Mouse (Mus musculus) heart, adult 2 months (tissue): Measurements from ENCODE around the gene Trim13. TPM values are rescaled to one million over a fixed set of nuclear protein-coding genes. Genes with fewer than 3 reads are reported as not detected.
"Not testable (repeated sequence)": the region's sequence is repeated elsewhere in the genome, so short reads cannot be mapped to it uniquely, and the experiment has no call there.

Experiments
- DNase-seq, 2 experiments: peaks; one replicate each; pipeline ENCODE4 v3.0.0; 2021
- H3K27ac ChIP-seq: fragments of 200-600 bp; 2 replicates; pipeline ENCODE4 v1.8.1; 2022
- H3K27me3 ChIP-seq: fragments of 200-500 bp; 2 replicates; pipeline ENCODE4 v1.6.1; 2012; ENCODE audit warnings: mild to moderate bottlenecking, low read length, inconsistent platforms, mixed read lengths; ENCODE audit not compliant: control insufficient read depth, insufficient read depth
- H3K36me3 ChIP-seq: fragments of 200-500 bp; 2 replicates; pipeline ENCODE4 v1.6.1; 2012; ENCODE audit warnings: low read length, inconsistent platforms; ENCODE audit not compliant: control insufficient read depth, insufficient read depth
- H3K4me1 ChIP-seq: fragments of 200-500 bp; 2 replicates; pipeline ENCODE4 v1.6.1; 2011; ENCODE audit warnings: low read length; ENCODE audit not compliant: control insufficient read depth, insufficient read depth
- H3K4me3 ChIP-seq: fragments of 200-600 bp; 2 replicates; pipeline ENCODE4 v1.8.1; 2022
- H3K79me2 ChIP-seq: fragments of 200-500 bp; replicated peaks from 2 replicates; pipeline ENCODE4 v1.6.1; 2012; ENCODE audit warnings: mild to moderate bottlenecking, inconsistent platforms, low read length, moderate library complexity, mixed read lengths; ENCODE audit not compliant: control insufficient read depth, insufficient read depth
- H3K9ac ChIP-seq: fragments of 200-500 bp; 2 replicates; pipeline ENCODE4 v1.6.1; 2012; ENCODE audit warnings: low read depth, mild to moderate bottlenecking, control low read depth, inconsistent platforms, low read length, mixed read lengths
- CTCF ChIP-seq: fragments of 200-600 bp; IDR thresholded peaks from 2 replicates; pipeline ENCODE4 v1.8.1; 2022; ENCODE audit warnings: antibody characterized with exemption, mild to moderate bottlenecking, moderate library complexity
- EP300 ChIP-seq: fragments of 200-500 bp; IDR thresholded peaks from 2 replicates; pipeline ENCODE4 v1.6.1; 2011; ENCODE audit warnings: low read depth, low read length, control low read depth; ENCODE audit not compliant: insufficient read depth
- POLR2A ChIP-seq: fragments of 200-500 bp; IDR thresholded peaks from 2 replicates; pipeline ENCODE4 v1.6.1; 2011; ENCODE audit warnings: mild to moderate bottlenecking, low read depth, low read length, control low read depth; ENCODE audit not compliant: insufficient read depth
- WGBS: fragments of 180-500 bp; shearing (Covaris S2); methylation state at CpG from one replicate; pipeline ENCODE4 v1.1.7; 2018; 5-methylcytosine and 5-hydroxymethylcytosine counted together
- intact Hi-C: fragments of 180-260 bp; cut with DNase I; formaldehyde crosslinking; loops from one replicate; pipeline ENCODE4 v1.15.1; 2025
- polyA plus RNA-seq: library from polyadenylated mRNA; depleted of rRNA; stranded (reverse); fragments of >200 nt; gene quantifications from 2 replicates; pipeline ENCODE4 v1.2.3, GENCODE M21; 2012
- total RNA-seq, 2 experiments: library from RNA; stranded (reverse); gene quantifications; 2 replicates each; pipeline ENCODE4 v1.2.3; 2021

The Trim13 gene
- total and polyA plus RNA-seq, 3 experiments, result 4.8 to 7.5 (median 6.6) TPM

DNA sequence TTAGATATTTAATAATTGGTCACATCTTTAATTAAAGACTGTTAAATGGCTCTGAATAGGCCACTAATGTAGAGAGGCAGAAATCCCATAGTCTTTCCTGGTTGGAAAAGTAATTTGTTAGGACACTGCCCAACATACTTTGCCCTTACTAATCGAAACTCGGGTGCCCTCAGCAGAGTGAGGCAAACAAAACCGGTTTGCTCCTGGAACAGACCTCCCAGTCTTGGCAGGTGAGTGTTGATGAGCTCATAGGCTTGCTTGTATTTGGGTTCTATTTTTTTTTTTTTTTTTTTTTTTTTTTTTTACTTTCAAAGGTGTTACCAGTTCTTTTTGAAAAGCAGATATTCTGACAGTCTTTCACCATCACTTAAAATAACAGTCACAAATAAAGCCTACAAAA is 38.2 kb upstream of the Trim13 start:
- TF ChIP-seq CTCF (no peak), POLR2A (no peak), EP300 (no peak)
- intact Hi-C loops, result loop anchor here (5.0 kb wide), 4 partner anchors 37 to 203 kb away; partner anchors contain the start of gene Trim13
- Histone ChIP-seq H3K36me3 (no peaks in the 10 kb centered on the region), H3K27me3 (no peaks in the 10 kb centered on the region), H3K4me3 (no peak overlapping the region), H3K27ac (no peak overlapping the region), H3K79me2 (no peaks in the 10 kb centered on the region), H3K4me1 (no peaks in the 10 kb centered on the region), H3K9ac (no peak overlapping the region)
- DNase-seq, result no peak
- 68% methylated on average over 3 of the region's 3 CpGs for WGBS

DNA sequence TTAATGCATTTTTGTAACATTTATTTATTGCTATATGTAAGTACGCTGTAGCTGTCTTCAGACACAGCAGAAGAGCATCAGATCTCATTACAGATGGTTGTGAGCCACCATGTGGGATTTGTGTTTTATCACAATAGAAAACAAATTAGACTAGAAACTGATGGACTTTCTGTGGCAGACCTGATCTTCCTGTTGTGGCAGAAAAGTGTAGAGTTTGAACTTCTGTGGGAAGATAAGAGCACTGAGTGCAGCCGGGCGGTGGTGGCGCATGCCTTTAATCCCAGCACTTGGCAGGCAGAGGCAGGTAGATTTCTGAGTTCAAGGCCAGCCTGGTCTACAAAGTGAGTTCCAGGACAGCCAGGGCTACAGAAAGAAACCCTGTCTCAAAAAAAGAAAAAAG is 31.8 kb upstream of the Trim13 start:
- DNase-seq, H3K79me2 ChIP-seq, H3K27me3 ChIP-seq, H3K4me1 ChIP-seq, H3K27ac ChIP-seq, H3K4me3 ChIP-seq, intact Hi-C loops, H3K9ac ChIP-seq, H3K36me3 ChIP-seq: not testable (repeated sequence)
- 86% methylated on average over 4 of the region's 4 CpGs for WGBS

DNA sequence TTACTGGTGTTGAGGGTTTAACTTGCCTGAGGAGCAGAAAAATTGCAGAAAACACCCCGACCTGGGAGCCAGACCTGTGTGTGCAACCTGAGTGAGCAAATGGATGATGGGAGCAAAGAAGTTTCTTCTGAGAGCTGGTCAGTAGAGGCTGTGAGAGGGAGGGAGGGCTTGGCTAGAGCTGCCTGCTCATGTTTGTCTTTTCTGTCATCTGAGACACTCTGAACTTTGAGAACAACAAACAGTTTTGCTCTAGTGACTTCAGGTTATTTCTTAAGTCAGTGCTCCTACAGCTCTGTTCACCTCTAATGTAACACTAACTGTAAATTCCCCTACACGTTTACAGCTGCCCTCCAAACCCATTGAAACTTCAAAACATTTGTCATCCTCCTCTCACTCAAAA is 28.7 kb upstream of the Trim13 start:
- no peak for DNase-seq
- intact Hi-C loops, result no loop called here
- Histone ChIP-seq H3K36me3 (no peaks in the 10 kb centered on the region), H3K4me3 (no peak overlapping the region), H3K27me3 (no peaks in the 10 kb centered on the region), H3K79me2 (no peaks in the 10 kb centered on the region), H3K9ac (no peak overlapping the region), H3K4me1 (no peaks in the 10 kb centered on the region), H3K27ac (no peak overlapping the region)
- 65% methylated on average over 2 of the region's 2 CpGs for WGBS
- no peak for TF ChIP-seq POLR2A
- TF ChIP-seq CTCF, result no peak
- no peak for TF ChIP-seq EP300

GRCm38 (mm10) chr14:61571366-61571765 is 26.7 kb upstream of the Trim13 start:
- no peaks in the 10 kb centered on the region for H3K27me3 ChIP-seq
- H3K36me3 ChIP-seq, result no peaks in the 10 kb centered on the region
- no peak overlapping the region for H3K9ac ChIP-seq
- WGBS, result 6% methylated on average over 4 of the region's 4 CpGs
- TF ChIP-seq POLR2A, result no peak
- TF ChIP-seq EP300, result peak; percentile 72; the same call in 1 of the 2 replicates
- TF ChIP-seq CTCF, result peak; percentile 98
- no peaks in the 10 kb centered on the region for H3K79me2 ChIP-seq
- H3K4me1 ChIP-seq, result peaks cover 1% of the 10 kb centered on the region
- peak overlapping the region; percentile 11; the same call in 1 of the 2 replicates for H3K4me3 ChIP-seq
- intact Hi-C loops, result loop anchor here (1.0 kb wide), 3 partner anchors 471 to 887 kb away; no protein-coding TSS in a partner anchor
- peak; percentile 81 to 88 for DNase-seq
- no peak overlapping the region for H3K27ac ChIP-seq

- WGBS, result 78% methylated on average over 2 of the region's 2 CpGs
- Histone ChIP-seq H3K9ac (no peak overlapping the region), H3K27ac (no peak overlapping the region), H3K4me3 (no peak overlapping the region), H3K4me1 (peaks cover 1% of the 10 kb centered on the region), H3K27me3 (no peaks in the 10 kb centered on the region), H3K36me3 (no peaks in the 10 kb centered on the region), H3K79me2 (no peaks in the 10 kb centered on the region)
- DNase-seq, result no peak
- intact Hi-C loops, result no loop called here
- no peak for TF ChIP-seq POLR2A
- no peak for TF ChIP-seq CTCF
- no peak for TF ChIP-seq EP300
Measured at GRCm38 (mm10) chr14:61572131-61572530, 25.9 kb upstream of the Trim13 start.

GRCm38 (mm10) chr14:61575066-61575465 is 23.0 kb upstream of the Trim13 start:
- H3K9ac ChIP-seq, result no peak overlapping the region
- H3K27me3 ChIP-seq, result no peaks in the 10 kb centered on the region
- peak overlapping the region; percentile 75 for H3K27ac ChIP-seq
- H3K4me3 ChIP-seq, result no peak overlapping the region
- no peaks in the 10 kb centered on the region for H3K36me3 ChIP-seq
- peaks cover 1% of the 10 kb centered on the region for H3K4me1 ChIP-seq
- H3K79me2 ChIP-seq, result no peaks in the 10 kb centered on the region
- intact Hi-C loops, result no loop called here
- DNase-seq, result peak; percentile 28 to 56
- TF ChIP-seq EP300, result no peak
- TF ChIP-seq POLR2A, result 0 out of 2 replicates have a peak, but pooled peaks have one; percentile 15
- no peak for TF ChIP-seq CTCF
- 69% methylated on average over 10 of the region's 10 CpGs for WGBS
